In the genomic region with DNA sequence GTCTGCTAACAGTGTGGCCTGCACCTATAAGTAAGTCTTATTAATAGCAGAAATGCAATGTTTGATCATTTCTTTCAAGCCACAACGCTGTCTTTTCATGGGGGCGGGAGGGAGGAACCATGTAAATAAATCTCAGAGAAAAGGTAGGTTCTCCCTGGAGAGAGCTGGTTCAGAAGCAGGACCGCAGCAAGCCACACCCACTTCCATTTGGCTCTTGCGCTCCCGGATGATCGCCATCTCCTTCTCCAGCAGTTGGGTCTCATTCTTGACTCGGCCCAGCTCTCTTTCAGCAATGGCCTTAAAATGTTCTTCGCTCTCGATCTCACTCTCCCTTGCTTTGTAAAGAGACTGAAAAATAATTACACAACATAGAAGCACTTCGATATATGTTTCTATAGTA, we compare ENCODE assay signal across 12 mouse cellular contexts. TPM values are rescaled to one million over a fixed set of nuclear protein-coding genes. Genes with fewer than 3 reads are reported as not detected.
DNase-seq lines count a peak whose midpoint lies in the region; ATAC-seq and TF ChIP-seq lines count a peak whose summit lies in the region.
"Had no signal": no experiment of that assay in that cellular context is flagged by ENCODE, and none has a peak within 500 bp of the region (broad histone marks: within the 10 kb centered on the region; RNA-seq: fewer than 3 reads in every experiment).

No protein-coding gene starts in this region.

- WGBS in limb, embryonic 13.5 days, result 49% methylated on average over 10 of the region's 10 CpGs
- 50% methylated on average over 10 of the region's 10 CpGs for WGBS in limb, embryonic 10.5 days

- no peaks in the 10 kb centered on the region for H3K79me2 ChIP-seq in myocyte (ENCODE audit: control insufficient read depth, insufficient read depth)

- H3K27ac ChIP-seq in limb, embryonic 13.5 days, result no peak overlapping the region
- H3K27ac ChIP-seq in limb, embryonic 10.5 days, result no peak overlapping the region
- H3K27ac ChIP-seq: hindbrain, embryonic 13.5 days; layer of hippocampus, adult 2 months; limb, embryonic 15.5 days had no signal

- TF ChIP-seq POLR2A in myocyte (IDR thresholded peaks at IDR 0.05; ENCODE audit: insufficient read length, low read depth), result no peak

- no peak overlapping the region for H3K9ac ChIP-seq in limb, embryonic 13.5 days
- H3K9ac ChIP-seq: hindbrain, embryonic 13.5 days; limb, embryonic 15.5 days had no signal

- no peaks in the 10 kb centered on the region for H3K9me3 ChIP-seq in limb, embryonic 13.5 days
- H3K9me3 ChIP-seq in limb, embryonic 10.5 days (replicated peaks), result no peaks in the 10 kb centered on the region
- H3K9me3 ChIP-seq: hindbrain, embryonic 13.5 days; limb, embryonic 15.5 days had no signal

- H3K4me1 ChIP-seq in limb, embryonic 13.5 days, result peaks cover 4% of the 10 kb centered on the region
- H3K4me1 ChIP-seq in limb, embryonic 10.5 days, result peaks cover 5% of the 10 kb centered on the region

- H3K36me3 ChIP-seq in limb, embryonic 13.5 days, result no peaks in the 10 kb centered on the region
- H3K36me3 ChIP-seq in limb, embryonic 10.5 days, result no peaks in the 10 kb centered on the region
- H3K36me3 ChIP-seq in myocyte (ENCODE audit: control insufficient read depth, insufficient read depth), result no peaks in the 10 kb centered on the region
- H3K36me3 ChIP-seq: limb, embryonic 15.5 days had no signal

- peak overlapping the region; percentile 36 for H3K4me2 ChIP-seq in limb, embryonic 13.5 days (replicated peaks)
- H3K4me2 ChIP-seq in myocyte (ENCODE audit: low read depth), result peak overlapping the region; percentile 40
- H3K4me2 ChIP-seq: hindbrain, embryonic 13.5 days; limb, embryonic 15.5 days had no signal

- DNase-seq in embryo, embryonic 11 days, result peak; percentile 6
- no peak for DNase-seq in embryo, embryonic 10 days (ENCODE audit: low spot score)
- no peak for DNase-seq in limb, embryonic 10.5 days (ENCODE audit: low spot score)
- no peak for DNase-seq in left cerebral cortex, adult 8-10 months (ENCODE audit: low spot score in 2 of 2)
- no peak for DNase-seq in cerebellum, postnatal 4 days (ENCODE audit: low spot score in 2 of 2)
- DNase-seq: cerebellum, adult 18-20 months had no signal

- no peaks in the 10 kb centered on the region for H3K27me3 ChIP-seq in limb, embryonic 13.5 days
- H3K27me3 ChIP-seq in limb, embryonic 10.5 days (ENCODE audit: low read depth, poor library complexity, severe bottlenecking), result no peaks in the 10 kb centered on the region
- H3K27me3 ChIP-seq in myocyte (ENCODE audit: control insufficient read depth, insufficient read depth, insufficient read length), result no peaks in the 10 kb centered on the region
- H3K27me3 ChIP-seq: hindbrain, embryonic 13.5 days; limb, embryonic 15.5 days had no signal

- no peak overlapping the region for H3ac ChIP-seq in myocyte (ENCODE audit: control insufficient read depth, insufficient read length)

- ATAC-seq in limb, embryonic 13.5 days (ENCODE audit: low FRiP score, low read depth), result no peak
- ATAC-seq in granulocyte monocyte progenitor cell, adult 5-6 weeks (replicated peaks; ENCODE audit: poor library complexity, severe bottlenecking), result peak; percentile 59

- 0 out of 2 replicates have a peak overlapping the region, but pooled peaks have one; percentile 5 for H3K4me3 ChIP-seq in limb, embryonic 13.5 days
- no peak overlapping the region for H3K4me3 ChIP-seq in limb, embryonic 10.5 days
- no peak overlapping the region for H3K4me3 ChIP-seq in myocyte
- H3K4me3 ChIP-seq: hindbrain, embryonic 13.5 days; layer of hippocampus, adult 2 months; limb, embryonic 15.5 days had no signal

TF ChIP-seq in myocyte, 11 proteins besides CTCF, POLR2A, EP300 and RAD21:
- TF ChIP-seq MYOD1 (IDR thresholded peaks at IDR 0.05; ENCODE audit: control insufficient read depth in 1 of 3, insufficient read length in 2 of 3, low read depth in 2 of 3) (no peak), CEBPB (IDR thresholded peaks at IDR 0.05; ENCODE audit: insufficient read depth, poor library complexity, severe bottlenecking) (no peak), TCF12 (IDR thresholded peaks at IDR 0.05; ENCODE audit: insufficient read depth, poor library complexity, severe bottlenecking) (no peak), POLR2AphosphoS2 (IDR thresholded peaks at IDR 0.05; ENCODE audit: insufficient read length, low read depth) (no peak)

RNA-seq across cellular contexts. Expression of a gene that starts 5.2 kb away (rescaled TPM):
- polyA plus RNA-seq in limb, embryonic 13.5 days (2015; fragmentation: Nextera tagmentation; extraction: Ambion mirVana), result 4.5 and 4.8 TPM in 2 replicates
- 4.3 and 5.4 TPM in 2 replicates for polyA plus RNA-seq in limb, embryonic 10.5 days (2016; fragmentation: Nextera tagmentation; extraction: Ambion mirVana)
- not detected in 2 replicates for total RNA-seq in granulocyte monocyte progenitor cell, adult 5-6 weeks (2014; fragmentation: Nextera tagmentation)
- total RNA-seq in granulocyte monocyte progenitor cell, adult 5-6 weeks (2017), result 0.09 TPM in 1 of 2 replicates, not detected in the other
- polyA plus RNA-seq in myocyte (2012; fragmentation: generic; extraction: Trizol), result 0.20 TPM
- 10 to 100 TPM; 19.1 to 25.7 (median 20.2) TPM for total RNA-seq in left cerebral cortex, adult 8-10 months (2022)

RNA-seq across cellular contexts. Expression of a gene that starts 39.2 kb away (rescaled TPM):
- polyA plus RNA-seq in limb, embryonic 13.5 days (2015; fragmentation: Nextera tagmentation; extraction: Ambion mirVana), result 84.9 and 85.2 TPM in 2 replicates
- 50.4 and 60.3 TPM in 2 replicates for polyA plus RNA-seq in limb, embryonic 10.5 days (2016; fragmentation: Nextera tagmentation; extraction: Ambion mirVana)
- 20.5 and 39.4 TPM in 2 replicates for total RNA-seq in granulocyte monocyte progenitor cell, adult 5-6 weeks (2014; fragmentation: Nextera tagmentation)
- 59.6 and 63.2 TPM in 2 replicates for total RNA-seq in granulocyte monocyte progenitor cell, adult 5-6 weeks (2017)
- 3.2 TPM for polyA plus RNA-seq in myocyte (2012; fragmentation: generic; extraction: Trizol)
- 10 to 100 TPM; 54.3 to 73.9 (median 64.4) TPM for total RNA-seq in left cerebral cortex, adult 8-10 months (2022)

Comparison
In these comparisons a context has a peak if more than half of its experiments do, and no peak if none do; other contexts are left out.
1. RNA of a gene that starts 39.2 kb away (polyA plus RNA-seq): 84.9 to 85.2 TPM in limb, embryonic 13.5 days and 50.4 to 60.3 TPM in limb, embryonic 10.5 days; 3.2 TPM in myocyte (single experiment); every median in the first group is over 10 times any median in the second.